Mouse (Mus musculus) splenic B cell, adult 2 months (primary cell): ENCODE data around the gene Srrm4.

Experiments
- DNase-seq: peaks from one replicate; pipeline ENCODE4 v3.0.0-alpha.2; 2011; ENCODE audit warnings: low read depth, low spot score
- H3K27me3 ChIP-seq: 2 replicates; pipeline ENCODE4 v1.6.1; 2012; ENCODE audit warnings: mild to moderate bottlenecking, low read length, moderate library complexity, mixed read lengths; ENCODE audit not compliant: control insufficient read depth, poor library complexity, insufficient read depth, severe bottlenecking
- H3K36me3 ChIP-seq: 2 replicates; pipeline ENCODE4 v1.6.1; 2012; ENCODE audit warnings: mild to moderate bottlenecking, low read length, moderate library complexity, mixed read lengths; ENCODE audit not compliant: control insufficient read depth, poor library complexity, insufficient read depth, severe bottlenecking

Srrm4 gene

GRCm38 (mm10) chr5:116567298-116567697 is 24.3 kb downstream of the Srrm4 start:
- Histone ChIP-seq H3K36me3 (no peaks in the 10 kb centered on the region), H3K27me3 (no peaks in the 10 kb centered on the region)
- no peak for DNase-seq

GRCm38 (mm10) chr5:116566385-116567045 is 25.1 kb downstream of the Srrm4 start:
- H3K36me3 ChIP-seq, result no peaks in the 10 kb centered on the region
- no peaks in the 10 kb centered on the region for H3K27me3 ChIP-seq
- no peak for DNase-seq

GRCm38 (mm10) chr5:116565573-116565972 is 26.0 kb downstream of the Srrm4 start:
- DNase-seq, result no peak
- Histone ChIP-seq H3K36me3 (no peaks in the 10 kb centered on the region), H3K27me3 (no peaks in the 10 kb centered on the region)

GRCm38 (mm10) chr5:116564391-116564790 is 27.2 kb downstream of the Srrm4 start:
- no peaks in the 10 kb centered on the region for H3K36me3 ChIP-seq
- no peak for DNase-seq
- H3K27me3 ChIP-seq, result no peaks in the 10 kb centered on the region

- H3K36me3 ChIP-seq, result no peaks in the 10 kb centered on the region
- no peaks in the 10 kb centered on the region for H3K27me3 ChIP-seq
- DNase-seq, result no peak
Observed at GRCm38 (mm10) chr5:116563713-116564112, 27.9 kb downstream of the Srrm4 start.

- DNase-seq, result no peak
- Histone ChIP-seq H3K36me3 (no peaks in the 10 kb centered on the region), H3K27me3 (no peaks in the 10 kb centered on the region)
Observed at GRCm38 (mm10) chr5:116559091-116559490, 32.5 kb downstream of the Srrm4 start.

GRCm38 (mm10) chr5:116556614-116557013 is 35.0 kb downstream of the Srrm4 start:
- no peak for DNase-seq

GRCm38 (mm10) chr5:116553868-116554267 is 37.7 kb downstream of the Srrm4 start:
- Histone ChIP-seq H3K36me3 (no peaks in the 10 kb centered on the region), H3K27me3 (no peaks in the 10 kb centered on the region)
- no peak for DNase-seq

More at GRCm38 (mm10) chr5:116556614-116557013, 35.0 kb downstream of the Srrm4 start:
- Histone ChIP-seq H3K36me3 (no peaks in the 10 kb centered on the region), H3K27me3 (no peaks in the 10 kb centered on the region)

- DNase-seq, result no peak
- no peaks in the 10 kb centered on the region for H3K36me3 ChIP-seq
- no peaks in the 10 kb centered on the region for H3K27me3 ChIP-seq
Observed at GRCm38 (mm10) chr5:116553106-116553505, 38.5 kb downstream of the Srrm4 start.

GRCm38 (mm10) chr5:116552584-116552983 is 39.0 kb downstream of the Srrm4 start:
- no peaks in the 10 kb centered on the region for H3K36me3 ChIP-seq
- no peak for DNase-seq
- H3K27me3 ChIP-seq, result no peaks in the 10 kb centered on the region

GRCm38 (mm10) chr5:116545746-116546145 is 45.9 kb downstream of the Srrm4 start:
- no peaks in the 10 kb centered on the region for H3K36me3 ChIP-seq
- no peaks in the 10 kb centered on the region for H3K27me3 ChIP-seq
- DNase-seq, result no peak

- H3K36me3 ChIP-seq, result no peaks in the 10 kb centered on the region
- H3K27me3 ChIP-seq, result no peaks in the 10 kb centered on the region
- no peak for DNase-seq
Observed at GRCm38 (mm10) chr5:116542317-116542716, 49.3 kb downstream of the Srrm4 start.

- no peak for DNase-seq
- Histone ChIP-seq H3K27me3 (no peaks in the 10 kb centered on the region), H3K36me3 (no peaks in the 10 kb centered on the region)
Observed at GRCm38 (mm10) chr5:116541128-116541527, 50.5 kb downstream of the Srrm4 start.

GRCm38 (mm10) chr5:116539360-116539759 is 52.3 kb downstream of the Srrm4 start:
- Histone ChIP-seq H3K27me3 (no peaks in the 10 kb centered on the region), H3K36me3 (no peaks in the 10 kb centered on the region)
- no peak for DNase-seq

GRCm38 (mm10) chr5:116538491-116538890 is 53.1 kb downstream of the Srrm4 start:
- DNase-seq, result no peak
- no peaks in the 10 kb centered on the region for H3K36me3 ChIP-seq
- no peaks in the 10 kb centered on the region for H3K27me3 ChIP-seq

- Histone ChIP-seq H3K36me3 (no peaks in the 10 kb centered on the region), H3K27me3 (no peaks in the 10 kb centered on the region)
- DNase-seq, result no peak
Observed at GRCm38 (mm10) chr5:116526324-116526723, 65.3 kb downstream of the Srrm4 start.
